Mouse (Mus musculus) limb, embryonic 14.5 days (tissue): ENCODE results near the gene Trp53bp1. TPM values are rescaled to one million over a fixed set of nuclear protein-coding genes. Genes with fewer than 3 reads are reported as not detected.

ENCODE experiments used
- ATAC-seq: fragments of 200-750 bp; cut with Nextera tagmentation; 2 replicates; pipeline ENCODE4 v1.8.0; 2017; ENCODE audit warnings: low read depth, moderate number of reproducible peaks, moderate TSS enrichment; ENCODE audit not compliant: low FRiP score
- DNase-seq: peaks from one replicate; pipeline ENCODE4 v3.0.0-alpha.2; 2015; ENCODE audit warnings: low spot score
- H3K27ac ChIP-seq: fragments of 300-500 bp; sonication (generic); replicated peaks from 2 replicates; pipeline ENCODE4 v1.5.1; 2014; ENCODE audit warnings: low read depth, mild to moderate bottlenecking, low read length, moderate library complexity, mixed read lengths
- H3K27me3 ChIP-seq: fragments of 300-500 bp; sonication (generic); 2 replicates; pipeline ENCODE4 v1.6.1; 2014; ENCODE audit warnings: low read length, mixed read lengths; ENCODE audit not compliant: control insufficient read depth, insufficient read depth
- H3K36me3 ChIP-seq: fragments of 300-500 bp; sonication (generic); 2 replicates; pipeline ENCODE4 v1.6.1; 2014; ENCODE audit warnings: mild to moderate bottlenecking, low read length, moderate library complexity, mixed read lengths; ENCODE audit not compliant: control insufficient read depth, insufficient read depth
- H3K4me1 ChIP-seq: fragments of 300-500 bp; sonication (generic); 2 replicates; pipeline ENCODE4 v1.6.1; 2014; ENCODE audit warnings: antibody characterized with exemption, low read length, mixed read lengths; ENCODE audit not compliant: control insufficient read depth, insufficient read depth
- H3K4me2 ChIP-seq: fragments of 300-500 bp; sonication (generic); replicated peaks from 2 replicates; pipeline ENCODE4 v1.6.1; 2014; ENCODE audit warnings: low read depth, mild to moderate bottlenecking, low read length, moderate library complexity; ENCODE audit not compliant: severe bottlenecking
- H3K4me3 ChIP-seq: fragments of 300-500 bp; sonication (generic); replicated peaks from 2 replicates; pipeline ENCODE4 v1.5.1; 2014; ENCODE audit warnings: low read length
- H3K9ac ChIP-seq: fragments of 300-500 bp; sonication (generic); 2 replicates; pipeline ENCODE4 v1.6.1; 2014; ENCODE audit warnings: mild to moderate bottlenecking, low read depth, low read length, moderate library complexity; ENCODE audit not compliant: severe bottlenecking
- H3K9me3 ChIP-seq: fragments of 300-500 bp; sonication (generic); 2 replicates; pipeline ENCODE4 v1.6.1; 2016; ENCODE audit warnings: low read length; ENCODE audit not compliant: control insufficient read depth
- POLR2A ChIP-seq: fragments of 200-500 bp; IDR thresholded peaks from 2 replicates; pipeline ENCODE4 v1.8.0; 2012; ENCODE audit warnings: inconsistent platforms, mild to moderate bottlenecking, moderate library complexity, borderline replicate concordance; ENCODE audit not compliant: insufficient read depth, insufficient read length; ENCODE audit errors: extremely low read depth
- WGBS: fragments of 180-500 bp; shearing (Covaris S2); extraction: QIAGEN DNeasy Blood & Tissue Kit; methylation state at CpG from one replicate; pipeline ENCODE4 v1.1.7; 2014; 5-methylcytosine and 5-hydroxymethylcytosine counted together
- polyA plus RNA-seq, 2 experiments: library from polyadenylated mRNA; depleted of rRNA in 1 of 2; stranded (reverse) in 1 of 2; unstranded in 1 of 2; fragments of >200 nt; fragmentation: Nextera tagmentation in 1 of 2; extraction: Ambion mirVana in 1 of 2; gene quantifications; 2 replicates each; pipeline versions ENCODE4 v1.2.1 to v1.2.3; 2012 to 2014

Gene Trp53bp1
- 67.7 and 75.6 TPM in 2 replicates for polyA plus RNA-seq (2012; rRNA removed)
- polyA plus RNA-seq (2014; fragmentation: Nextera tagmentation; extraction: Ambion mirVana): 51.2 and 67.2 TPM in 2 replicates

- peak; percentile 62; the same call in 1 of the 2 replicates for TF ChIP-seq POLR2A
- Histone ChIP-seq H3K27me3 (no peaks in the 10 kb centered on the region), H3K4me2 (peak within 1 kb of the TSS; percentile 56), H3K27ac (peak within 1 kb of the TSS; percentile 68), H3K4me3 (peak within 1 kb of the TSS; percentile 59), H3K36me3 (peaks cover 36% of the 10 kb centered on the region), H3K4me1 (peaks cover 5% of the 10 kb centered on the region; the same call in 1 of the 2 replicates), H3K9me3 (no peaks in the 10 kb centered on the region), H3K9ac (peak within 1 kb of the TSS; percentile 66)
- WGBS: 1% methylated on average over 26 of the region's 37 CpGs
- DNase-seq (peak; percentile 95), ATAC-seq (peak; percentile 99)
These were observed at the start of gene Trp53bp1 for GRCm38 (mm10) chr2:121271236-121271927. Gene Trp53bp1, minus strand, starts transcription at chr2:121271407.

- 71% methylated on average over 8 of the region's 8 CpGs for WGBS
- ATAC-seq: no peak
- DNase-seq: no peak
- Histone ChIP-seq H3K36me3 (no peaks in the 10 kb centered on the region), H3K9me3 (no peaks in the 10 kb centered on the region), H3K4me3 (no peak overlapping the region), H3K9ac (no peak overlapping the region), H3K27me3 (no peaks in the 10 kb centered on the region), H3K4me1 (no peaks in the 10 kb centered on the region), H3K4me2 (no peak overlapping the region), H3K27ac (no peak overlapping the region)
- TF ChIP-seq POLR2A: no peak
These were observed 45.1 kb upstream of the Trp53bp1 start for GRCm38 (mm10) chr2:121316278-121316677.

GRCm38 (mm10) chr2:121308997-121309416, 37.8 kb upstream of the Trp53bp1 start:
- no peak overlapping the region for H3K4me3 ChIP-seq
- no peak overlapping the region for H3K27ac ChIP-seq
- no peak for TF ChIP-seq POLR2A
- H3K4me2 ChIP-seq: peak overlapping the region; percentile 29; the same call in 1 of the 2 replicates
- ATAC-seq: peak; percentile 45; the same call in 1 of the 2 replicates
- H3K4me1 ChIP-seq: 0 out of 2 replicates have a peak, but pooled peaks cover 3% of the 10 kb centered on the region
- H3K36me3 ChIP-seq: peaks cover 14% of the 10 kb centered on the region
- no peaks in the 10 kb centered on the region for H3K27me3 ChIP-seq
- 11% methylated on average over 5 of the region's 5 CpGs for WGBS
- H3K9ac ChIP-seq: no peak overlapping the region
- H3K9me3 ChIP-seq: no peaks in the 10 kb centered on the region
- DNase-seq: peak; percentile 24

GRCm38 (mm10) chr2:121300036-121300435, 28.8 kb upstream of the Trp53bp1 start:
- DNase-seq (no peak), ATAC-seq (no peak)
- Histone ChIP-seq H3K4me2 (no peak overlapping the region), H3K36me3 (peaks cover 35% of the 10 kb centered on the region; the same call in 1 of the 2 replicates), H3K4me1 (peaks cover 9% of the 10 kb centered on the region), H3K27me3 (peaks cover 21% of the 10 kb centered on the region), H3K9me3 (no peaks in the 10 kb centered on the region), H3K9ac (no peak overlapping the region), H3K27ac (no peak overlapping the region), H3K4me3 (no peak overlapping the region)
- WGBS: 66% methylated on average over 10 of the region's 10 CpGs
- no peak for TF ChIP-seq POLR2A

- WGBS: 88% methylated on average over 17 of the region's 17 CpGs
- Histone ChIP-seq H3K36me3 (peaks cover 35% of the 10 kb centered on the region; the same call in 1 of the 2 replicates), H3K9me3 (no peaks in the 10 kb centered on the region), H3K4me3 (no peak overlapping the region), H3K4me2 (no peak overlapping the region), H3K27me3 (peaks cover 21% of the 10 kb centered on the region), H3K27ac (no peak overlapping the region), H3K9ac (no peak overlapping the region), H3K4me1 (peaks cover 14% of the 10 kb centered on the region)
- ATAC-seq (no peak), DNase-seq (no peak)
- TF ChIP-seq POLR2A: no peak
These were observed 28.3 kb upstream of the Trp53bp1 start for GRCm38 (mm10) chr2:121299471-121299870.
